Mouse (Mus musculus) forelimb bud, embryonic 11.5 days (tissue): ENCODE results near the gene Ntsr2.
"Not testable (repeated sequence)": the region's sequence is repeated elsewhere in the genome, so short reads cannot be mapped to it uniquely, and the experiment has no call there.

ENCODE experiments used
- DNase-seq: peaks from one replicate; pipeline ENCODE4 v3.0.0-alpha.2; 2012; ENCODE audit warnings: low read depth, low spot score

The Ntsr2 gene

DNA sequence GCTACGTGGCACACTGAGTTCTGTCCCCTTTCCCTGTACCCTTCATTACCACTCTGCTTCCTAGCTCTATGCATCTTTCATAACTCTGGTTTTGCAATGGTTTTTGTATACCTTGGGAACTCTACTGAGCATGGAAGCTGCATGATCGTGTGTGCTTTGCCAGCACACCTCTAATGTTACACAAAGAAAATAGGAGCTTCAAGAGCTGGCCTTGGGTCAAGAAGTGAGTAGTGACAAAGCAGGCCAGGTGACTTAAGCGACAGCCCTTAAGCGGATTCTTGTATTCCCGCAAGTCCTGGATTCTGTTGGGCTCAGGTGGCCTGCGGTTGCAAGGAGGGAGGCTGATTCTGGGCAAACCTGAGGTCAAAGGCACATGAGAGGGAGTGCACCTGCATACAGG, 4.9 kb upstream of the Ntsr2 start:
- no peak for DNase-seq

DNA sequence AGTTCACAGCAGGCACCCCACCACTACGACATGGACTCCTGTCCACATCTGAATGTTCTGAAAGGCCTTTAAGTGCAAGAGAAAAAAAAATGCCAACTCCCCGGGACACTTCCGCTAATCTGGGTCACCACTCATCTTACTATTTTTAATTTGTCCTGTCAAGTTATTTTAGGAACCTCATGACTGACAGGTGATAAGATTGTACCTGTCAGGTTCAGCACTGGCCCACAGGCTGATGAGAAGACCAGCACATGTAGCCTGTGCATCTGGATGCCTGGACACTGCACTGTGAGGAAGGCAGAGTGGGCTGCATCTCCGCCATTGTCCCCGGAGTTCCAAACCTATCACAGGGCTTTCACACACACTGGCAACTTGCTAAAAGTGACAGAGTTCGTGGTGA, 3.4 kb upstream of the Ntsr2 start:
- no peak for DNase-seq

DNA sequence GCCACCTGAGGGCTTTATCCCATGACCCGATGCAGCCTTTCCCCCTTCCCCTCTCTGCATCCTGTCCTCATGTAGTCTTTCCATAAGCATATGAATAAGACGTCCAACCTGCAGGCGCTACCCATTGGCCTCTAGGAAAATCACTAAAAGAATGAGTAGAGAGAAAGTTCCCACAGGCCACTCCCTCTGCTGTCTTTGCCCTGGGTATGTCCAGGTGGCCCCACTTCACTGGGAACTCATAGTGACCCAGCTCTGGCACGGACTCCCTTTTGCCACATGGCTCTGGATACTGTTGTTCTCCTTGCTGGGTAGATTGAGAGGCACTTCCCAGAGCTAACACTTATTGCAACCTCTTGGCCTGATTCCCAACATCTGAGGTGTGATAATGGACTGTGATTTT, 2.4 kb downstream of the Ntsr2 start:
- DNase-seq: no peak

DNA sequence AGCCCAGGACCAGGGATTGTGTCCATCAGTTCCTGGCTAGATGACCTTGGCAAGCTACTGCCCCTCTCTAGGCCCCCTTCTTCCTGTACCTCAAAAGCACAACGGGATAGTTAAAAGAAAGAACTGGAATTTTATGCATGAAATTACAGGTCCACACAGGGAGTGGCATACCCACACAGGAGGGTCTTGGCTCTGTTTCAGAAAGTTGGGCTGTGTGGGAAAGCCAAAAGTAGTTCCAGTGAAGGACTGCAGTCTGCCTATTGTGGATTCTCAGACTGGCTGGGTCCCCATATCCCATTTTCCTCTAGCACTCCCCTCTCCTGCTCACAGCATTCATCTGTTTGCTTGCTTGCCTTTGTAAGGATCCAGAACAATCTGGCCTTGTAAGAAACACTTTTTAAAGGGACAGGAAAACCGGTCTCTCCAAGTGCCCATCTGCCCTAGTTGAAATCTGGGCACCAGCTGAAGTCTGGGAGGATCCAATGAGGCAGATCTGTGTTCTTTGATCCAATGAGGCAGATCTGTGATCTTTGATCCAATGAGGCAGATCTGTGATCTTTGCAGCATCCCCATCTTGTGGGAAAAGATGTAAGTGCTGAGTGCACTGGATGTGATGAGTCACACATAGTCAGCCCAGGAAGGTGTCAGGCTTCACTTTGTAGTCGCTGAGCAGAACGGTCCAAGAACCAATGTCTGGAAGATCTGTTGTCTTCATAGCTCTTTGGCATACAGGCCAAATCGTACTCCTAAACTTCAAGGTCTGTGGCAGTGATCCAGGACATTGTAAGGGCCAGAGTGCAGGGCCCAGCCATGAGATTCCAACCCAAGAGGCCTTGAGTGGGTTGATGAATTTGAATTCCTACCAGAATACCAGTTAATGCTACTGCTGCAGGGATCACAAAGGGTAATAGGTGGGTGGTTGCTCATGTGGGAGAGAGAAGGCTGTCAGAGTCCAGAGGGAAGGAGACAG, 4.0 kb downstream of the Ntsr2 start:
- no peak for DNase-seq

DNA sequence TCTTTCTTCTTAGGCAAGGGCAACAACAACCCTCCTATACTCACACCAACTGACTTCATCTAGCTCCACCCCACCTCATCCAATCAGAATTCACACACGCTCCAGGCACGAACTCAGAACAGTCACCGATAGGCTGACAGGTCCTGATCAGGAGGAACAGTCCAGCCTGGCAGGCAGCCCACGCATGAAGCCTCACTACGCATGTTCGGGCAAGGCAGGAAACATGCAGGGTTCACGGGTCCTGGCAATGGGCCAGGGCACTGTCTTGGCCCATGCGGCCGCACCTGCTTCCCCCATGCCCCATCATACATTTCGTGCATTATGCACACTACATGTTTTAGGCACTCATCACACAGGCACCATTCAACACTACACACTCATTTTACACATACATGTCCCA, 8.3 kb downstream of the Ntsr2 start:
- DNase-seq: no peak

DNA sequence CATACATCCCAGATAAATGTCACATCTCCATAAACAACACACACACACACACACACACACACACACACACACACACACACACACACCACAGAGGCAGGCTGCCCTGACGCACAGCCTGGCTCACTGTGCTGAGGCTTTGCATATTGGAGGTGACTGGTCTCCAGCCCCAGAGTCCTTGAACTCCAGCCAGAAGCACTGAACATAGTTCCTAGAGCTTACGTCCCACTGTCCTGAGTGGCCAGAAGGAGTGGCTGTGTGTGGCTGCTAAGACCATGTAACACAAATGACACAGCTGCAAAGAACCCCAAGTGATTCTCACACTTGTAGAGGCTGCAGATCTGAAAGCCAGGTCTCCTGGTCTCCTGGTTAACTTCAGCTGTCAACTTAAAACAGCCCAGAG, 8.8 kb downstream of the Ntsr2 start:
- no peak for DNase-seq

DNA sequence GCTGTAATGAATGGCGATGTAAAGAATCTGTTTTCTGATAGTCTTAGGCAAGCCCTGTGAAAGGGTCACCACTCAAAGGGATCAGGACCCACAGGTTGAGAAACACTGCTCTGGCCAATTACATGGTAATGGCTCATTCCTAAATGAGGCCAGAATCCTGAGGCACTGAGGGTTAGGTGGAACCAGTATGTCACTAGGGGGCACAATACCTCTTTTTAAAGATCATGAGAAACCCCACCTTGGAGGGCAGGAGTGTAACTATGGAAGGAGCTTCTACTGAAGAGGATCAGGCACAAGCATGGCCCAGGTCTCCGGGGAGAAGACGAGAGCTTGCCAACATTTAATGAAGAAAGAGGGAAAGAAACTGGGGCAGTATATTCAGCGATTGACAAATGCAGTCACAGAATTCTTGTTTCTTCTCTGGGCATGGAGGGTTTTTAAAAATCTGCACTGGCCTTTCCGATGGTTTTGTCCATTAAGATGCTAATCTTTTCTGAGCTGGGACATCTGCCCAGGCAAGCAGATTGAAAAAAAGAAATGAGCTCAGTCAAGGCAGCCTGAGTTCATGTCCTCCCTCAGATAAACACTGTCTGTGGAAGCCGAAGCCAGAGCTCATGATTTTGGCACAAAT, 9.9 kb downstream of the Ntsr2 start:
- DNase-seq: no peak

DNA sequence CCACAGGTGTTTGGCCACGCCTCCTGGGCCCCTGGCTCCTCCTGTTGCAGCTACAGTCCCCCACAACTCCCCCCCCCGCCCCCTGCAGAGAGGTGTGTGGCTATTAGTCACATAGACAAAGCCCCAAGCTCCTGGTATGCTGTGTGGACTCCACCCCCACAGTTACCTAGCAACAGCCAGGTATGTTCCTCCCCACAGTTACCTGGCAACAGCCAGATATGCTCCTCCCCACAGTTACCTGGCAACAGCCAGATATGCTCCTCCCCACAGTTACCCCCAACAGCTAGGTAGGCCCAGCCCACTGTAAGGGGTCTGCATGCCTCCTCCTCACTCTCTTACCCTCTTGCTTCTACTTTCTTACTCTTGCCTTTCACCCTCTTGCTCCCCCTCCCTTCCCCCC, 11.8 kb downstream of the Ntsr2 start:
- no peak for DNase-seq

DNA sequence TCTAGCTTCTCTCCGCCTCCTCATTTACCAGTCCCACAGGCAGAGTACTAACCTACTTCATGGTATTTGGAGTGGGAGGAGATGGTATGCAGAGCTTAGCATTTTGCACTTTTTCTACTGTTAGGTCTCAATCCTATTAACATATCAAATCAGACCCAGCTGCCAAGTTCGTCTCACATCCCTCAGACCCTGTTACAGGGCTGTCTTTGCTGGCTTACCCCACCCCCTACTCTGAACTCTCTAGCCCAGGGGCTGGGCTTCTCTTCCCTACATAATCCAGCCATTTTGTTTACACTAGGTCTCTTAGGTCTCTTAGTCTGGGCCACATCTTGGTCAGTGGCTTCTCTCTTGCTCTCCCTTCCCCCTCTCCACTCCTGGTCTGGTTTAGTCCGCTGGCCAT, 16.0 kb downstream of the Ntsr2 start:
- no peak for DNase-seq

DNA sequence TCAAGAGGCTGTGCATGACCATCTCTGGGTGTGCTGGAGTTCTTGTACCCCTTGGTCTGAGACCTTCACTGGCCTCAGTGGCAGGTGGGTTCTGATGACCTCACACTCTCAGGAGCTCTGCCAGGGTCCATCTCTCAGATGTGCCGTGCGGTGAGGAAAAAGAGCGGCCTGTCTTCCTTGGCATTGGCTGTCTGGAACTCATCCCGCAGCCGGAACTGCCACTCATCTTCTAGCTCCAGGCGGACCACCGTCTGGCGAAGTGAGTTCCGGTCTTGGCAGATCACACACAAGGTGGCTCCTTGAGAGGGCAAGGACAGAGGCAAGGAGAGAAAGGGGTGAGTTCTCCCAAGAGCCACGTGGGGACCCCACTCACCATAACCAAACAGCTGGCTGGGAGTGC, 19.1 kb downstream of the Ntsr2 start:
- DNase-seq: no peak

DNA sequence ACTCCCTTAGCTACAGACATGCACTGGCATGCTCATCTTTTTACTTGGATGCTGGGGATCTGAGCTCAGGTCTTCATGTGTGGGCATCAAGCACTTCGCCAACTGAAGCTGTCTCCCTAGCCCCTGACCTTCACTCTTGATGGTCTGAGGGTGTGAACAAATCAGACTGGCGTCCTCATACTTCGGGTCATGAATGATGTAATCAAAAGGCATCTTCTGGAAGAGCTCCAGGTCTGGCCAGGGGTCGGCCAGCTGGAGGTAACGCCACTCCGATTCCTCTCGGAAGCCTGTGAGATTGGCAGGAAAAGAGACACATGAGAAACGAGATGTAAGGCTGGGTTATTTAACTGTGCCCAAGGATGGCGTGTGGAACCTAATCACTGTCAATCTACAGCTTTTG, 37.4 kb downstream of the Ntsr2 start:
- DNase-seq: no peak

DNA sequence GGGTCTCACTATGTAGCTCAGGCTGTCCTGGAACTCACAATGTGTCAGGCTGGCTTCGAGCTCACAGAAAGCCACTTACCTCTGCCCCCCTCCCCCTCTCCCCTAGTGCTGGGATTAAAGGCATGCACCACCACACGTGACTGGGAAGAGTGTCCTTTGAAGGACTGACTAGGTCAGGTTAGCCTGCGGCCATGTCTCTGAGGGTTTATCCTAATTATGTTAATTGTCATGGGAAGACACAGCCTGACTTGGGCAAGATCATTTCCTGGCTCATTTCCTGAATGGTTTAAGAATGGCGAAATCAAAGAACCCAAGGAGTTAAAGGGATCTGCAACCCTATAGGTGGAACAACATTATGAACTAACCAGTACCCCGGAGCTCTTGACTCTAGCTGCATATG, 41.6 kb downstream of the Ntsr2 start:
- no peak for DNase-seq

DNA sequence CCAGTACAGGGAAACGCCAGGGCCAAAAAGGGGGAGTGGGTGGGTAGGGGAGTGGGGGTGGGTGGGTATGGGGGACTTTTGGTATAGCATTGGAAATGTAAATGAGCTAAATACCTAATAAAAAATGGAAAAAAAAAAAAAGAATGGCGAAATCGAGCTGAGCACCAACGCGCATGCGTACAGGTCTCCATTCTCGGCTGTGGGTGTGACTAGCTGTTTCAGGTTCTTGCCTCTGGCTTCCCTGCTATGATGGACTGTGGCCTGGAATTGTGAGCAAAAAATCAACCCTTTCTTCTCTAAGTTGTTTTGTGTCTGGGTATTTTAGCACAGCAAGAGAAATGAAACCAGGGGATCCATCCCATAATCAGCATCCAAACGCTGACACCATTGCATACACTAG, 42.1 kb downstream of the Ntsr2 start:
- not testable (repeated sequence) for DNase-seq

DNA sequence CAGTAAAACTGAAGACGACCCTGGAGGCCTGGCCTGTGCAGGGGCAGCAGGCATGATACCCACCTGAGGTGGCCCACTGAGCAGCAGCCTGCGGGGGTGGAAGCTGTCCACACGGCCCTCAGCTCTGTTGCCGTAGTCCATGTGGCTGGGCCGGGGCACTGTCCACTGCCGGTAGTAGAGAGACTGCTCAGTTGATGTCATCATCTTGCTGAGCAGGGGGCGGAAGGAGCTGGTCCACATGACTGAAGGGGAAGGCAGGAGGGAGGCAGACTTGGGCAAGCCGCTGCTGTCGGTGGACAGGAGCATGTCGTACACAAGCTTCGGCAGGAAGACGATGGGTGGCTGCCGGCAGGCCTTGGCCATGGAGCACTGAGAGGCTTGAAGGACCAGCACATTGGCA, 43.0 kb downstream of the Ntsr2 start:
- no peak for DNase-seq

DNA sequence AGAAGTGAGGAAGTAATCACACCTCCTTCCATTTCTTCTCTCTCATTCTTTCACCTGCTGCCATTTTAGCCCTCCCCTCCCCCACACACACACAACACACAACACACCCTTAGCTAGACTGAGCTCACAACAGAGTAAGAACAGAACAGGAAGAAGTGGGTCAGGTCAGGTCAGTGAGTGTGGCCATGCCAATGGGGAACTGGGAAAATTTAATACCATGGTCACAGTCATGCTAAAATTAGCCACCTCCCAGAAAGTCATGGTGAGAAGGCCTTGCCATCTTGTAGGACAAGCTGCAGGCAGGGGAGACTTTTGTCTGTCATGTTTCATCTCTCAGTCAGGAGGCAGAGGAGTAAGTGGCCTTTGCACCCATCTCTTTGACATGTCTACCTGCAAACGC, 45.5 kb downstream of the Ntsr2 start:
- DNase-seq: no peak
